Mouse (Mus musculus) cortical plate, adult 2 months (tissue): ENCODE results near the gene Csf3.

Experiments
- CTCF ChIP-seq: fragments of 200-500 bp; IDR thresholded peaks from 2 replicates; pipeline ENCODE4 v1.5.1; 2011; ENCODE audit warnings: mild to moderate bottlenecking, control low read depth, low read length; ENCODE audit not compliant: insufficient read depth; ENCODE audit errors: extremely low read depth
- POLR2A ChIP-seq: fragments of 200-500 bp; IDR thresholded peaks from 2 replicates; pipeline ENCODE4 v1.6.1; 2011; ENCODE audit warnings: mild to moderate bottlenecking, low read length, control low read depth; ENCODE audit not compliant: insufficient read depth; ENCODE audit errors: extremely low read depth

- TF ChIP-seq CTCF = no peak
- no peak for TF ChIP-seq POLR2A
These were observed 7.3 kb upstream of the Csf3 start for GRCm38 (mm10) chr11:98693746-98694145.
